Mouse (Mus musculus): Measurements from ENCODE around the gene Cst13. TPM values are rescaled to one million over a fixed set of nuclear protein-coding genes. Genes with fewer than 3 reads are reported as not detected.

The Cst13 gene
- polyA plus RNA-seq (2012), result not detected in 2 replicates

DNA sequence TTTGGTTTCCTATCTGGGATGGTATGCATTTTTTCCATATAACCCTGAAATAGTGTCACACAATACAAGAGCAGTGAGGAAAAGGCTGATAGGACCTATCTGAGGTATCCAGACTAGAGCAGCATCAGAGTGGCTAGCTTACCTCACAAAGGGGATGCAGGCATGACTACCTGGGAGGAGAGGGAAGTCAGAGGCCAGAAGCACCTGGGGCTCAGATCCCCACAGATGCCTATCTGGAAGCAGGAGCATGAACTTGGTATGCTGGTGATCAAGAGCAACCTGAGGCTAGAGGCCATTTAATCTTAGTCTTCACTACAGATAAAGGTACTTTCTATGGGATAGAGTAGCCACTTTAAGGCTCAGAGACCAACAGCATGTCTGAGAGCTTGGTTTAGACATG, at the start of gene Cst13:
Gene Cst13 (plus strand): TSS at position 173 of the 400 bp plus-strand sequence.

DNA sequence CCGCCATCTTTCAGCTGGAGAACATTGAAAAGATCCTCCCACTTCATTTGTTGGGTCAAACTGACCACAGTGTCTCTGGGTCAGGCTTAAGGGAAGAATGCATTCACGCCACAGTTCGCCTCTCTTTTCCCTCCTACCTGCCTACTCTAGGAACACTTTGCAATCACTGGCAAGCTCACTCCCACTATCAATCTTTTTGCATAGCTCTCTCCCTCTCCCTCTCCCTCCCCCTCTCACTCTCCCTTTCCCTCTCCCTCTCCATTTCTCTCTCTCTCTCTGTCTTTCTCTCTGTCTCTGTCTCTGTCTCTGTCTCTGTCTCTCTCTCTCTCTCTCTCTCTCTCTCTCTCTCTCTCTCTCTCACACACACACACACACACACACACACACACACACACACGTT, 48.5 kb upstream of the Cst13 start, which contains the start of gene Cst11:
Gene Cst11 (minus strand): TSS at position 101 of the 400 bp plus-strand sequence.

DNA sequence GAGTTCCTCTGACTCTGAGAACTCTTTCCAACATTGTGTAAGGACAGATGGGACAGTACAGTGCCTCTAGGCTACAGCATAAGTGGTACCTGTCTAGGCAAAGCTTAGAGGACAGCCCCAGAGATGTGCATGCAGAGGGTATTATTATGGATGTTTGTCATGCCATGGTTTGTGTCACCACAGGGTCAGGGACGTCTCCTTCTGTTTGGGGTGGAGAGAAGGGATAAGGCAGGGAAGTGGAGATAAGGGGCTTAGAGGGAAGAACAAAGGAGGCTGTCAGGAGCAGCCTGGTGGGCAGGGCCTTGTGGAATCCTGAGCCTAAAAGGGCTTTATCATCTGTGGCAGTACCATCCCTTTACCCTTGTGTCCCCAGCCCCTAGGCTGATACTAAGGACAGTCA, 38.2 kb upstream of the Cst13 start, which contains the start of gene 8030411F24Rik:
Gene 8030411F24Rik (plus strand): TSS at position 301 of the 400 bp plus-strand sequence.

DNA sequence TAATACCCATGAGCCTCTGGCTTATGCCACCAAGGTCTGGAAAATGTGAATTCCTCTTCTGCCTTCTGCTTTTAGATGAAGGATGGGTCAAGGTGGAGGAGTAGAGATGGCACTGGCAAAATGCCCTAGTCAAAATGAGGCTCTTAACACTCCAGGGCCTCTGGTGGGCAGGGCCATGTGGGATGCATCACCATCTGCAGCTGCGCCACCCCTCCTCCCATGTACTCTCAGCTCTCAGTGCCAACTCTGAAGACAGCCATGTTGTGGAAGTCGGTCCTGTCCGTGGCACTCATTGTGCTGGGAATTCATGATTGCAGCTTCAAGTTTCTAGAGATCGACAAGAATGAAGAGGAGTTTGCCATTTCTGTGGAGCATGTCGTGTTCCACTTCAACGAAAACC, 30.7 kb upstream of the Cst13 start, which contains the start of gene Cst12:
Gene Cst12 (plus strand): TSS at position 220 of the 400 bp plus-strand sequence.

DNA sequence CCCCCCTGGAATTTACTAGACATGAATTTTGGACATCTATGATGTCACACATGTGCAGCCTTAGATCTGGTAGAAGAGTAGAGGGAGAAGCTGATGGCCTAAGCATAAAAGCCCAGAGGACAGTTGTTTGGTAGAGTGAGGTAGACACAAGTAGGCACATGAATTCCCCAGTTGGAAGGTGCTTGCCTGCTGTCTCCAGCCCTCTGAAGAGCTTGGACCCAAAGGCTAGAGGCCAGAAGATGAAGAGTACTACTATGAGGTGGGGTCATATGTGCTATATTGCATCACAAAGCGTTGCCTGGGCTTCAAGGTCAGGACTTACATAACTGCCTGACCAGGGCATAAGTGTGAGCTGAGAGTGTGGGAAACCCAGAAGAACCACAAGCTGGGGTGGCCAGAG, 21.4 kb upstream of the Cst13 start, which contains the start of gene Cst8:
Gene Cst8 (plus strand): TSS at position 301 of the 400 bp plus-strand sequence.

DNA sequence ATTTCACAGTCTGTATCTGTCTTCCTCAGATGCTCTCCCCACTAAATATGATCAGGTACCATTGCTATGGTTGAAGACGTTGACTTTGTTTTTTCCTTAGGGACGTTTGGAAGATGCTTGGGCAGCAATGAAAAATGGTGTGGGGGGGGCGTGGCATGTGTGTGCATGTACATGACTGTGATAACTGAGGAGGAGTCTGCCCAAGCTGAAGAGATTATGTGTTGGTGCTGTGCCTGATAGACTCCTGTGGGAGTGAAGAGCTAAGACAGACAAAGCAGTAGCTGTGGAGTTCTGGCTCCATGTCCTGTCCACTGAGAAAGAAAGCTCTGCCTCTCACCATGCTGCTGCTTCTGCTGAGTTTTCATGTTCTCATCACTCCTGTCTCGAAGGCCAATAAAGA, 15.0 kb downstream of the Cst13 start, which contains the start of gene Cst9:
Gene Cst9 (plus strand): TSS at position 236 of the 400 bp plus-strand sequence.

DNA sequence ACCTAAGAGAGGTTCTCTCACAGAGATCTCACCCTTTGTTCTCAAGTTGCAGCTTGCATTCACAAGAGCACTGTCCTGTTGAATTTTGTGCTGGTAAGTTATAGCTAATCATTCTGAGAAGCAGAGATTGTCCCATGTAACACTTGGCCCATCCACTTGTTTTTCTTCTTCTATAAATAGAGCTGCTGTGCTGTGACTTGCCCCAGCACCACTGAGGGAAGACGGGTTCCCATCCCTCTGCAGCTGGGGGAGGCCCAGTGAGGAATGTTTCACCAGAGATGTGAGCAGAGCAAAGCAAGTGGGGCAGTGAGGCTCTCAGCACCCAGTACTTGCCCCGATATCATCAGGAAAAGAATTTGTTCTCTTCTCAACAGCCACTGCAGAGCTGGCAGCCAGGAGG, 45.1 kb downstream of the Cst13 start, which contains the start of gene 9230104L09Rik:
Gene 9230104L09Rik (minus strand): TSS at position 73 of the 400 bp plus-strand sequence.

DNA sequence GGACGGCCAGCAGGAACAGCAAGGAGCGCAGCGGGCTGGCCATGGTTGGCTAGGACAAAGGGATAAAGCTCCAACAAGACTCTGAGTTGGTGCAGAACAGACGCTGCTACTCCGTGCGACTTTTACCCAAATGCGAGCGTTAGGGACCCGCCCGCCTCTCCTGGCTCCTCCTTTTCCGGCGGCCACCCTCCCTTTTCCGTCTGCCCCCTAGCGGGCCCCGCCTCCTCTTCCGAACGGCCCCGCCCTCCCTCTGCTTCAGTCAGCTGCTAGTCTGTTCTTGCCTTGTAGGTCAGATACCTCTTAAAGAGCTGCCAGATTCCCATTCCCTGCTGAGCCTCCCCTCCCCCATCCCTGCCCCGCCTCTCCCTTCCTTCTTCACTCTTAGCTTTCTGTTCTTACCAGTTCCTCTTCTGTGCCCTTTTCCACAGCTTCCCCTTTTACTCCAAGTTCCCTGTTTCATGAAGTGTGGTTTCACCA, 55.5 kb downstream of the Cst13 start, which contains the start of gene Cst3:
Gene Cst3 (minus strand): TSS at position 358 of the 477 bp plus-strand sequence.

Other genes starting within 250 kb of the Cst13 start
- gene Nxt1, start 147.5 kb upstream of the Cst13 start, polyA plus RNA-seq (2012), result 35.0 and 49.1 TPM in 2 replicates
- gene Gzf1, start 139.1 kb upstream of the Cst13 start, polyA plus RNA-seq (2012), result 11.8 and 12.8 TPM in 2 replicates
- gene Napb, start 87.6 kb upstream of the Cst13 start, polyA plus RNA-seq (2012), result 0.17 and 0.19 TPM in 2 replicates
- not detected in 2 replicates for gene Cstl1, start 69.7 kb upstream of the Cst13 start, polyA plus RNA-seq (2012)
- not detected in 2 replicates for gene Cst11, start 48.6 kb upstream of the Cst13 start, polyA plus RNA-seq (2012)
- gene 8030411F24Rik, start 38.1 kb upstream of the Cst13 start, polyA plus RNA-seq (2012), result not detected in 2 replicates
- gene Cst12, start 30.7 kb upstream of the Cst13 start, polyA plus RNA-seq (2012), result not detected in 2 replicates
- gene Cst8, start 21.3 kb upstream of the Cst13 start, polyA plus RNA-seq (2012), result not detected in 2 replicates
- not detected in 2 replicates for gene Cst9, start 15.1 kb downstream of the Cst13 start, polyA plus RNA-seq (2012)
- not detected in 2 replicates for gene 9230104L09Rik, start 45.0 kb downstream of the Cst13 start, polyA plus RNA-seq (2012)
- 971 and 1,101 TPM in 2 replicates for gene Cst3, start 55.6 kb downstream of the Cst13 start, polyA plus RNA-seq (2012)
- gene Gm1330, start 183.2 kb downstream of the Cst13 start, polyA plus RNA-seq (2012), result not detected in 2 replicates
- not detected in 2 replicates for gene Gm10750, start 197.2 kb downstream of the Cst13 start, polyA plus RNA-seq (2012)